Mouse (Mus musculus): ENCODE data around the gene Gse1. TPM values are rescaled to one million over a fixed set of nuclear protein-coding genes. Genes with fewer than 3 reads are reported as not detected.

Gse1 gene
- polyA plus RNA-seq, 1 experiment from 2014 or later, result 6.7 TPM

DNA sequence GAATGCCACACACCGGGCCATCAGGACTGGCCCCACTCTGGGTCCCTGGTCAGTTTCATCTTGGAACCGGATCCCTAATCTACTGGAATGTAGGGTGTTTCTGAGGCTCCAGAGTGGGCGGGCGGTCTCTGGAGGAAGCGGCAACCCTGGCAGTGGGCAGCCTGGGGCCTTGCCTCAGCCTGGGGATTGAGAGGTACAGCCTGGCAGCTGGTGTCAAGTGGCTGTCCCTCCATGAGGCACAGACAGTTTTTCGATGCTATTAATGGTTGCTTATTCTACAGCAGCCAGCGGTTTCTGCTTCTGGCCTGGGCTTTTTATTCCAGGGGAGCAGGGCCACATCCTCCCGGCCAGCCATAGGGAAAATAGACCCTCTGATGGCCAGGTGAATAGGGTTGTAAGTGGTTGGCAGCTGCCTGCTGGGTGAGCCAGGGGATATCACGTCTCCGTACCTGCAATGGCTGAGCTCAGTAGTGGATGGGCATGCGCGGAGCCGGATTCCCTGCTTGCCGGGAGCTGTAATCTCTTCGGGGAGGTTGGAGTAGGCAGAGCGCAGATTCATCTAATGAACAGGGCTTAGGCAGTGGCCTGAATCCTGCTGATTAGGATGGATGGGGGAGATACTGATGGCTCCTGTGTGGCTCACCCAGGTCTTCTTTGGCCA is 22.6 kb downstream of the Gse1 start:
- WGBS, result 63% methylated on average over 16 of the region's 16 CpGs
- Histone ChIP-seq H3K4me1 (ENCODE audit: insufficient read depth, low read length) (peaks cover 13% of the 10 kb centered on the region), H3K4me2 (replicated peaks; ENCODE audit: low read depth, low read length) (no peak overlapping the region), H3K9me3 (ENCODE audit: low read length) (no peaks in the 10 kb centered on the region), H3K4me3 (ENCODE audit: low read length) (no peak overlapping the region), H3K9ac (replicated peaks; ENCODE audit: low read length) (no peak overlapping the region), H3K27me3 (ENCODE audit: insufficient read depth, low read length) (no peaks in the 10 kb centered on the region), H3K36me3 (ENCODE audit: insufficient read depth, low read length) (peaks cover 5% of the 10 kb centered on the region; the same call in 1 of the 2 replicates), H3K27ac (ENCODE audit: low read length) (peak overlapping the region; percentile 0; the same call in 1 of the 2 replicates)
- peak; percentile 20; the same call in 1 of the 2 replicates for ATAC-seq (ENCODE audit: low FRiP score, low TSS enrichment)

DNA sequence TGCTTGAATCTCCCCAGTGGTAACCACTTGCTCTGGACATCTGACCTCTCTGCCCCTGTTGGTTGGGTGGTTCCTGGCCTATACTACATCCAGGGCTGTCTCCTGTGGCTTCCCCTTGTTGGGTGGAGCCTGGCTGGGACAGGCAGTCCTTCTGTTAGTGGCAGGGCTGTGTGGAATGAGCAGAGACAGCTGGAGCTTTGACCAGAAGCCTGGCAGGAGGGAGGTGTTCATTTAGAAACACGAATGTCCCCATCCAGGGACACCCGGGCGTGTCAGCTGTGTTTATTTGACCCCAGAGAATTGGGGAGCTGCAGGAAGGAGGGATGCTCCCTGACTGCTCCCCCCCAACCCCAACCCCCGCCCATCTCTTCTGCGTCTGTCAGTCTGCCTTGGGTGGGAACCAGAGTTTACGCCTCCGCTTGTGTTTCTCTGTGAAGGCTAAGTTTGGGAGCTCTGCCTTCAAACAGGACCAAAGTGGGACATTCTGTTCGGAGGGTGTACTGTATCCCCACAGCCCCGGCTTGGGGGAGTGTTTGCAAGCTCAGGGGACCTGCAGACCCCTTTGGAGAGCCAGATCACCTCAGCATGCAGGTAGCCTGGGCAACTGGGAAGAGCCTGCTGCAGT is 23.3 kb downstream of the Gse1 start:
- Histone ChIP-seq H3K4me3 (ENCODE audit: low read length) (no peak overlapping the region), H3K27me3 (ENCODE audit: insufficient read depth, low read length) (no peaks in the 10 kb centered on the region), H3K27ac (ENCODE audit: low read length) (peak overlapping the region; percentile 0; the same call in 1 of the 2 replicates), H3K4me1 (ENCODE audit: insufficient read depth, low read length) (peaks cover 18% of the 10 kb centered on the region), H3K36me3 (ENCODE audit: insufficient read depth, low read length) (peaks cover 5% of the 10 kb centered on the region; the same call in 1 of the 2 replicates), H3K9me3 (ENCODE audit: low read length) (no peaks in the 10 kb centered on the region), H3K4me2 (replicated peaks; ENCODE audit: low read depth, low read length) (no peak overlapping the region), H3K9ac (replicated peaks; ENCODE audit: low read length) (0 out of 2 replicates have a peak overlapping the region, but pooled peaks have one; percentile 37)
- 37% methylated on average over 9 of the region's 9 CpGs for WGBS
- peak; percentile 44; the same call in 1 of the 2 replicates for ATAC-seq (ENCODE audit: low FRiP score, low TSS enrichment)

DNA sequence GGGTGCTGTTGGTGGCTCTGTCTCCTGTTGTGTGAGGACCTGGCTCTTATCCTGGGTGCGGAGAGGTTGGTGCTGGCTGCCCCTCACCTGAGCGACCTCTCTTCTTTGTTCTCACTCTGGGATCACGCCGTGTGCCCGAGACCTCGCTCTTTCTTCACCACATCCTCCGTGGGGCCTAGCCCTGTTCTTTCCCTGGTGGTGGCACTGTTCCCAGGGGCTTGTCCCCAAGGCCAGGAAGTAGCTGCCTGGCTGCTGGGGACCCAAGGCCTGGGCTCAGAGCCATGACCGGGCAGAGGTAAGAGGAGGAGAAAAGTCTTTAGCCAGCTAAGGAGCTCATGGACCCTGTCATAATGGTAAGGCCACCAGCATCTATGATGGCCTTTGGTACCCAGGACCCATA is 25.4 kb downstream of the Gse1 start:
- no peak overlapping the region for H3K9ac ChIP-seq (replicated peaks; ENCODE audit: low read length)
- no peak overlapping the region for H3K4me3 ChIP-seq (ENCODE audit: low read length)
- H3K9me3 ChIP-seq (ENCODE audit: low read length), result no peaks in the 10 kb centered on the region
- H3K4me2 ChIP-seq (replicated peaks; ENCODE audit: low read depth, low read length), result no peak overlapping the region
- peaks cover 24% of the 10 kb centered on the region for H3K4me1 ChIP-seq (ENCODE audit: insufficient read depth, low read length)
- 77% methylated on average over 8 of the region's 8 CpGs for WGBS
- no peaks in the 10 kb centered on the region for H3K36me3 ChIP-seq (ENCODE audit: insufficient read depth, low read length)
- ATAC-seq (ENCODE audit: low FRiP score, low TSS enrichment), result no peak
- no peak overlapping the region for H3K27ac ChIP-seq (ENCODE audit: low read length)
- no peaks in the 10 kb centered on the region for H3K27me3 ChIP-seq (ENCODE audit: insufficient read depth, low read length)

DNA sequence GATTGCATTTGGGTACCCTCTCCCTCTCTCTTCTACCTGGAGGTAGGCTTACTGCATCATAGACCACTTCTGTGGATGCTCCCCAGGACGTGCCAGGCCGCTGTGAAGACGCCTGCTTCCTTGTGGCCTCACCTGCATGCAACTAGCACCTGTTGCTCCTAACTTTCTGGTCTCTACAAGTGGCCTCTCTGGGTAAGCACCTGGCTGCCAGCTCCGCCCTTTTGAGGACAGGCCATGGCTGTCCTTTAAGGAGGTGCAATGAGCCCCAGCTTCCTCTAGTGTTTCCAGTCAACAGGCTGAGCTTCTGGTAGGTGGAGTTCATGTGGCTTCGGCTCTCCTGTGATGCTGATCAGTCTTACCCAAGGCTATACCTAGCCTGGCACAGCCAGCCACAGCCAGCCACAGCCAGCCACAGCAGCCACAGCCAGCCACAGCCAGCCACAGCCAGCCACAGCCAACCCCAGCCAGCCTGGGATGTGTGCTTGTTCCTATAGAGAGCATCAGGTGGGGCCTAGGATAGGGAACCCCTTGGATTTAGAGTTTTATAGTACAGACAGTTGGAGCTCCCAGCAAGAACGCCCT is 27.2 kb downstream of the Gse1 start:
- Histone ChIP-seq H3K27ac (ENCODE audit: low read length) (no peak overlapping the region), H3K9me3 (ENCODE audit: low read length) (no peaks in the 10 kb centered on the region), H3K4me3 (ENCODE audit: low read length) (no peak overlapping the region), H3K27me3 (ENCODE audit: insufficient read depth, low read length) (no peaks in the 10 kb centered on the region), H3K4me1 (ENCODE audit: insufficient read depth, low read length) (peaks cover 34% of the 10 kb centered on the region), H3K36me3 (ENCODE audit: insufficient read depth, low read length) (no peaks in the 10 kb centered on the region), H3K9ac (replicated peaks; ENCODE audit: low read length) (no peak overlapping the region), H3K4me2 (replicated peaks; ENCODE audit: low read depth, low read length) (no peak overlapping the region)
- no peak for ATAC-seq (ENCODE audit: low FRiP score, low TSS enrichment)
- WGBS, result 87% methylated on average over 6 of the region's 6 CpGs

DNA sequence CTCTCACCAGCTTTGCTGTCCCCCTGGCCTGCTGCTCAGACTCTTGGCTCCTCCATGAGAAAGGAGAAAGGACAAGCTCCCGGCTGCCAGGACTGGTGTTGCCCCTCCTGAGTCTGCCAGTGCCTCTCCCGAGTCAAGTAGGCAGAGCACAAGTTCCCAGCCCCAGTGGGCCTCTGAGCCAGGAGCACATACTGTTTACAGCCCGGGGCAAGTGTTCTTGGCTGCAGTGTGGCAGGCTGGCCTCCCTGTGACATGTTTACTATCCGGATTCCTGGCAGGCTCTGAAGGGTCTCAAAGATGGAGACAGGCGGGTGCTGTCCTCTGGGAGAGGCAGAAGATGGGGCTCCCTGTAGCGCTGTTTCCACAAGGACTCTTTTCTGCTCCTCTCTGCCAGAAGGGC is 28.7 kb downstream of the Gse1 start:
- Histone ChIP-seq H3K4me1 (ENCODE audit: insufficient read depth, low read length) (peaks cover 37% of the 10 kb centered on the region), H3K9ac (replicated peaks; ENCODE audit: low read length) (no peak overlapping the region; the same call in 1 of the 2 replicates), H3K4me2 (replicated peaks; ENCODE audit: low read depth, low read length) (no peak overlapping the region), H3K9me3 (ENCODE audit: low read length) (no peaks in the 10 kb centered on the region), H3K4me3 (ENCODE audit: low read length) (no peak overlapping the region), H3K27me3 (ENCODE audit: insufficient read depth, low read length) (no peaks in the 10 kb centered on the region), H3K27ac (ENCODE audit: low read length) (no peak overlapping the region), H3K36me3 (ENCODE audit: insufficient read depth, low read length) (no peaks in the 10 kb centered on the region)
- no peak for ATAC-seq (ENCODE audit: low FRiP score, low TSS enrichment)
- 37% methylated on average over 6 of the region's 6 CpGs for WGBS

DNA sequence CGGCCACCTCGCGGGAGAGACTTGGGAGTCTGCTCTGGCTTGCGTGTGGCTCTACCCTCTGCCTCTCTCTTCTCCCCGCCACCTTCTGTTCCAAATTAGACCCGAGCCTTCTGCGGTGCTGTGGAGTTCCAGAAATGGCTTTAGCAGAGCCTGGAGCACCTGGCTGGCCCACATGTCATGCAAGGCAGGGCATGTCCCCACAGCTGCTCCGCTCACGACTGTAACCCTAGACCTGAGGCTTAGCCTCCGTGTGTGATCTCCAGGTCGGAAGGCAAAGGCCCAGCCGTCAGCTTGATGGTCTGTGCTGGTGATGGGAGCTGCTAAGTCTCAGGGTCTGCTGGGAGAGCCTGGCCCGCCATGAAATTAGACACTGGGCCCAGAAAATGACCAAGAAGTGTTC is 30.9 kb downstream of the Gse1 start:
- no peak overlapping the region for H3K27ac ChIP-seq (ENCODE audit: low read length)
- no peak overlapping the region for H3K9ac ChIP-seq (replicated peaks; ENCODE audit: low read length)
- no peaks in the 10 kb centered on the region for H3K36me3 ChIP-seq (ENCODE audit: insufficient read depth, low read length)
- H3K9me3 ChIP-seq (ENCODE audit: low read length), result no peaks in the 10 kb centered on the region
- WGBS, result 56% methylated on average over 13 of the region's 13 CpGs
- no peaks in the 10 kb centered on the region for H3K27me3 ChIP-seq (ENCODE audit: insufficient read depth, low read length)
- H3K4me2 ChIP-seq (replicated peaks; ENCODE audit: low read depth, low read length), result no peak overlapping the region
- ATAC-seq (ENCODE audit: low FRiP score, low TSS enrichment), result no peak
- peaks cover 48% of the 10 kb centered on the region for H3K4me1 ChIP-seq (ENCODE audit: insufficient read depth, low read length)
- H3K4me3 ChIP-seq (ENCODE audit: low read length), result no peak overlapping the region

DNA sequence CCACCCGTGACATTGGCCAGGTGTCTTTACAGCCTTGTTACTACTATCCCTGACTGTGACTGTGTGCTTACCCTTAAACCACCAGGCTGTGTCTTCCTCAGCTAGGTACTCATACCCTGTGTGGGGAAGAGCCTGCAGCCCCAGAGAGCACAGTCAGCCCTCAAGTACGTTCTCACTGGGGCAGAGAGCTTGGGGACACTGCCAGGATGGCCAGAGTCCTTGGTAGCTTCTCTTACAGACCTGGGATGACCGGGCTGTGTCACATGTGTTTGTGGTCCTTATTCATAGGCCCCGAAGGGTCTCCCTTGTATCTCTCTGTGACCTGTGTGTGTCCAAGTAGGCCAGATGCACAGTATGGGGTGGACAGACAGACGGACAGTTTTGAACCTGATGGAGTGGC is 32.4 kb downstream of the Gse1 start:
- Histone ChIP-seq H3K4me2 (replicated peaks; ENCODE audit: low read depth, low read length) (peak overlapping the region; percentile 34), H3K4me1 (ENCODE audit: insufficient read depth, low read length) (peaks cover 63% of the 10 kb centered on the region)
- WGBS, result 68% methylated on average over 5 of the region's 5 CpGs

DNA sequence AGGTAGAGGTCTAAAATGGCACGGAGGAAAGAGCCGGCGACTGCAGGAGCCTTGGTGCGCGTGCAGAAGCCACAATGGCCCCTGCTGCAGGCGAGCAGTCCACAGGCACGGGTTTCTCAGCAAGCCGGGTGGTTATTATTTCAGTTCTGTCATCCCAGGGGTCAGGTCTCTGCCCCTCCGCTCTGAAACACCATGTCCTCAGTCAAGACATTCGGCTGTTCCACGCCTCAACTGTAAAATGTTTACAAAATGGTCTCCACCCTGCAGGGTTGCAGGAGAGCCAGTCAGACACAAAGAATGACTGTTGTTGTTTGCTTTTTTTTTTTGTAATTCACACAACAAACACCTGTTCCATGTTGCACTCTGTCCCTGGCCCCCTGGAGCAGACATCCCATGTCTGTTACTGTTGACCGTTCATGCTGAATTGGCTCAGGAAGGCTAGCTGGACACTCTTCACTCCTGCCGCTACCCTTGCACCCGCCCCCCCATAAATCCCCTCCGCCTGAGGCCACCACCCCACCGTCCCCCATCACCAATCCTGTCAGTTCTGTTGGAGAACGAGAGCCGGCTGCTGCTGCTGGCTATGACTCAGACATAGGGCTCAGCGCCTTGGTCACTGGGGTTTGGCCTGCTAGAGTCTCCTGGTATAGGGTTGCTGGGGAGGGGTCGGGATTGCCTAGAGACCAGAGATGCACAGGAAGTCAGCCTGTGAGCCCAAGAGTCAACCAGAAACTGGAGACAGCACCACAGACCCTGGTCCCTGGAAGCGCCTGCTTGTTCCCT is 33.3 kb downstream of the Gse1 start:
- Histone ChIP-seq H3K4me1 (ENCODE audit: insufficient read depth, low read length) (peaks cover 66% of the 10 kb centered on the region), H3K27me3 (ENCODE audit: insufficient read depth, low read length) (no peaks in the 10 kb centered on the region), H3K27ac (ENCODE audit: low read length) (peak overlapping the region; percentile 79), H3K4me3 (ENCODE audit: low read length) (no peak overlapping the region), H3K9me3 (ENCODE audit: low read length) (no peaks in the 10 kb centered on the region), H3K4me2 (replicated peaks; ENCODE audit: low read depth, low read length) (peak overlapping the region; percentile 34), H3K9ac (replicated peaks; ENCODE audit: low read length) (0 out of 2 replicates have a peak overlapping the region, but pooled peaks have one; percentile 38), H3K36me3 (ENCODE audit: insufficient read depth, low read length) (no peaks in the 10 kb centered on the region)
- 16% methylated on average over 21 of the region's 21 CpGs for WGBS
- ATAC-seq (ENCODE audit: low FRiP score, low TSS enrichment), result peak; percentile 50

More for the DNA sequence above, 32.4 kb downstream of the Gse1 start:
- Histone ChIP-seq H3K36me3 (ENCODE audit: insufficient read depth, low read length) (no peaks in the 10 kb centered on the region), H3K4me3 (ENCODE audit: low read length) (no peak overlapping the region), H3K9me3 (ENCODE audit: low read length) (no peaks in the 10 kb centered on the region), H3K9ac (replicated peaks; ENCODE audit: low read length) (0 out of 2 replicates have a peak overlapping the region, but pooled peaks have one; percentile 16), H3K27ac (ENCODE audit: low read length) (peak overlapping the region; percentile 79), H3K27me3 (ENCODE audit: insufficient read depth, low read length) (no peaks in the 10 kb centered on the region)
- ATAC-seq (ENCODE audit: low FRiP score, low TSS enrichment), result no peak

DNA sequence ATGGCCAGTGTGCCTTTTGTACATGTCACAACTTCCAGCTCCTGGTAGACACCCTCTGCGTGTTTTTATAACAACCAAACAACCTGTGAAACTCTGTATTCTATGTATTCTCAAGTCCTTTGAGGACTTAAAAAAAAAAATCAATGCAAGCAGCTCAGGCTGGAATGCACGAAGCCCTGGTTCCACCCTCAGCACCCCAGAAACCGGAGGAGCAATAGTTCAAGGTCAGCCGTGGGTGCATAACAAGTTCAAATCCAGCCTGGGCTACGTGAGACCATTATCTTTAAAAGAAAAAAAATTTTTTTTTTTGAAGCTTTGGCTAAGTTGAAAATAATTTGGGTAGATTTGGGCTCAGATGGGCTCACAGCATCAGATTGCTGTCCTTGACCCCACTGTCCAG is 35.6 kb downstream of the Gse1 start:
- Histone ChIP-seq H3K27ac (ENCODE audit: low read length) (no peak overlapping the region), H3K4me3 (ENCODE audit: low read length) (no peak overlapping the region), H3K27me3 (ENCODE audit: insufficient read depth, low read length) (no peaks in the 10 kb centered on the region), H3K36me3 (ENCODE audit: insufficient read depth, low read length) (no peaks in the 10 kb centered on the region), H3K4me1 (ENCODE audit: insufficient read depth, low read length) (peaks cover 79% of the 10 kb centered on the region), H3K9ac (replicated peaks; ENCODE audit: low read length) (no peak overlapping the region), H3K9me3 (ENCODE audit: low read length) (no peaks in the 10 kb centered on the region), H3K4me2 (replicated peaks; ENCODE audit: low read depth, low read length) (no peak overlapping the region)
- ATAC-seq (ENCODE audit: low FRiP score, low TSS enrichment), result no peak
- WGBS, result 79% methylated on average over 5 of the region's 5 CpGs
